Mouse (Mus musculus) B cell, adult 62 days (primary cell): ENCODE measurements around the gene Gm10718. TPM values are rescaled to one million over a fixed set of nuclear protein-coding genes. Genes with fewer than 3 reads are reported as not detected.

Experiments
- total RNA-seq: library from RNA; stranded (reverse); gene quantifications from 4 replicates; pipeline ENCODE4 v1.2.4, GENCODE M21; 2023

Gene Gm10718
- 3.9 to 5.9 TPM (median 4.9 TPM) in 4 replicates for total RNA-seq

GRCm38 (mm10) chr9:3023312-3023984 lies at the start of gene Gm10718:
Gm10718 (plus strand) TSS chr9:3023547.

GRCm38 (mm10) chr9:3000445-3000972 lies 22.8 kb upstream of the Gm10718 start, which contains the start of gene Gm10722:
Gm10722 (plus strand) TSS chr9:3000922.

GRCm38 (mm10) chr9:3002794-3003396 lies 20.5 kb upstream of the Gm10718 start, which contains the start of gene Gm11168:
Gm11168 (plus strand) TSS chr9:3003346.

DNA sequence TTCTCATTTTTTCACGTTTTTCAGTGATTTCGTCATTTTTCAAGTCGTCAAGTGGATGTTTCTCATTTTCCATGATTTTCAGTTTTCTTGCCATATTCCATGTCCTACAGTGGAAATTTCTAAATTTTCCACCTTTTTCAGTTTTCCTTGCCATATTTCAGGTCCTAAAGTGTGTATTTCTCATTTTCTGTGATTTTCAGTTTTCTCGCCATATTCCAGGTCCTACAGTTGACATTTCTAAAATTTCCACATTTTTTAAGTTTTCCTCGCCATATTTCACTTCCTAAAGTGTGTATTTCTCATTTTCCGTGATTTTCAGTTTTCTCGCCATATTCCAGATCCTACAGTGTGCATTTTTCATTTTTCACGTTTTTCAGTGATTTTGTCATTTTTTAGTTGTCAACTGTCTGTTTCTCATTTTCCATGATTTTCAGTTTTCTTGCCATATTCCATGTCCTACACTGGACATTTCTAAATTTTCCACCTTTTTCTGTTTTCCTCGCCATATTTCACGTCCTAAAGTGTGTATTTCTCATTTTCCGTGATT lies 10.5 kb upstream of the Gm10718 start, which contains the start of gene Gm10721:
Gene Gm10721 (plus strand): TSS at position 408 of the 547 bp plus-strand sequence.

DNA sequence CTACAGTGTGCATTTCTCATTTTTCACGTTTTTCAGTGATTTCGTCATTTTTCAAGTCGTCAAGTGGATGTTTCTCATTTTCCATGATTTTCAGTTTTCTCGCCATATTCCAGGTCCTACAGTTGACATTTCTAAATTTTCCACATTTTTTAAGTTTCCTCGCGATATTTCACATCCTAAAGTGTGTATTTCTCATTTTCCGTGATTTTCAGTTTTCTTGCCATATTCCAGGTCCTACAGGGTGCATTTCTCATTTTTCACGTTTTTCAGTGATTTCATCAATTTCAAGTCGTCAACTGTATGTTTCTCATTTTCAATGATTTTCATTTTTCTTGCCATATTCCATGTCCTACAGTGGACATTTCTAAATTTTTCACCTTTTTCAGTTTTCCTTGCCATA lies 8.0 kb upstream of the Gm10718 start, which contains the start of gene Gm10720:
Gene Gm10720 (plus strand): TSS at position 301 of the 400 bp plus-strand sequence.

GRCm38 (mm10) chr9:3017108-3017507 lies 6.2 kb upstream of the Gm10718 start, which contains the start of gene Gm10719:
Gm10719 (plus strand) TSS chr9:3017408.

DNA sequence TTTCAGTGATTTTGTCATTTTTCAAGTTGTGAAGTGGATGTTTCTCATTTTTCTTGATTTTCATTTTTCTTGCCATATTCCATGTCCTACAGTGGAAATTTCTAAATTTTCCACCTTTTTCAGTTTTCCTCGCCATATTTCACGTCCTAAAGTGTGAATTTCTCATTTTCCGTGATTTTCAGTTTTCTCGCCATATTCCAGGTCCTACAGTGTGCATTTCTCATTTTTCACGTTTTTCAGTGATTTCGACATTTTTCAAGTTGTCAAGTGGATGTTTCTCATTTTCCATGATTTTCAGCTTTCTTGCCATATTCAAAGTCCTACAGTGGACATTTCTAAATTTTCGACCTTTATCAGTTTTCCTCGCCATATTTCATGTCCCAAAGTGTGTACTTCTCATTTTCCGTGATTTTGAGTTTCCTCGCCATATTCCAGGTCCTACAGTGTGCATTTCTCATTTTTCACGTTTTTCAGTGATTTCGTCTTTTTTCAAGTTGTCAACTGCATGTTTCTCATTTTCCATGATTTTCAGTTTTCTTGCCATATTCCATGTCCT lies 1.6 kb downstream of the Gm10718 start, which contains the start of gene Gm10717:
Gene Gm10717 (plus strand): TSS at position 506 of the 556 bp plus-strand sequence.

DNA sequence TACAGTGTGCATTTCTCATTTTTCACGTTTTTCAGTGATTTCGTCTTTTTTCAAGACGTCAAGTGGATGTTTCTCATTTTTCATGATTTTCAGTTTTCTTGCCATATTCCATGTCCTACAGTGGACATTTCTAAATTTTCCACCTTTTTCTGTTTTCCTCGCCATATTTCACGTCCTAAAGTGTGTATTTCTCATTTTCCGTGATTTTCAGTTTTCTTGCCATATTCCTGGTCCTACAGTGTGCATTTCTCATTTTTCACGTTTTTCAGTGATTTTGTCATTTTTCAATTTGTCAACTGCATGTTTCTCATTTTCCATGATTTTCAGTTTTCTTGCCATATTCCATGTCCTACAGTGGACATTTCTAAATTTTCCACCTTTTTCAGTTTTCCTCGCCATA lies 11.0 kb downstream of the Gm10718 start, which contains the start of gene Gm17535:
Gene Gm17535 (plus strand): TSS at position 301 of the 400 bp plus-strand sequence.

GRCm38 (mm10) chr9:3036577-3036976 lies 13.2 kb downstream of the Gm10718 start, which contains the start of gene Gm10715:
Gm10715 (plus strand) TSS chr9:3036877.

Other genes starting within 250 kb of the Gm10718 start
- not detected in 4 replicates for gene Gm10722, start 22.6 kb upstream of the Gm10718 start, total RNA-seq
- gene Gm11168, start 20.2 kb upstream of the Gm10718 start, total RNA-seq: not detected in 4 replicates
- gene Gm10721, start 10.4 kb upstream of the Gm10718 start, total RNA-seq: 1.8 TPM in 1 of 4 replicates, not detected in the others
- gene Gm10720, start 7.9 kb upstream of the Gm10718 start, total RNA-seq: not detected in 4 replicates
- gene Gm10719, start 6.1 kb upstream of the Gm10718 start, total RNA-seq: 1.9 to 4.8 TPM (median 2.8 TPM) in 4 replicates
- gene Gm10717, start 1.9 kb downstream of the Gm10718 start, total RNA-seq: 1.4 TPM in 1 of 4 replicates, not detected in the others
- gene Gm17535, start 11.1 kb downstream of the Gm10718 start, total RNA-seq: not detected in 4 replicates
- gene Gm10715, start 13.3 kb downstream of the Gm10718 start, total RNA-seq: not detected in 4 replicates